ENCODE assay signal across 8 mouse cellular contexts in genomic region chr7:44855036-44855435, GRCm38 (mm10). TPM values are rescaled to one million over a fixed set of nuclear protein-coding genes. Genes with fewer than 3 reads are reported as not detected.
DNase-seq lines count a peak whose midpoint lies in the region; ATAC-seq and TF ChIP-seq lines count a peak whose summit lies in the region.

No protein-coding gene starts in this region.

- TF ChIP-seq CTCF in layer of hippocampus, adult 2 months (conservative IDR thresholded peaks at IDR 0.05): peak; percentile 61

- H3K27me3 ChIP-seq in embryonic facial prominence, embryonic 13.5 days: no peaks in the 10 kb centered on the region
- no peaks in the 10 kb centered on the region for H3K27me3 ChIP-seq in intestine, embryonic 15.5 days (replicated peaks)
- H3K27me3 ChIP-seq in neural tube, embryonic 13.5 days: no peaks in the 10 kb centered on the region

- H3K27ac ChIP-seq in layer of hippocampus, adult 2 months: peak overlapping the region; percentile 94
- peak overlapping the region; percentile 88 for H3K27ac ChIP-seq in embryonic facial prominence, embryonic 13.5 days
- peak overlapping the region; percentile 98 for H3K27ac ChIP-seq in intestine, embryonic 15.5 days
- H3K27ac ChIP-seq in neural tube, embryonic 13.5 days (replicated peaks): peak overlapping the region; percentile 93

- 40% methylated on average over 10 of the region's 10 CpGs for WGBS in embryonic facial prominence, embryonic 13.5 days
- 37% methylated on average over 10 of the region's 10 CpGs for WGBS in intestine, embryonic 15.5 days
- 37% methylated on average over 10 of the region's 10 CpGs for WGBS in neural tube, embryonic 13.5 days

- H3K4me1 ChIP-seq in embryonic facial prominence, embryonic 13.5 days: peaks cover 69% of the 10 kb centered on the region
- peaks cover 62% of the 10 kb centered on the region for H3K4me1 ChIP-seq in intestine, embryonic 15.5 days (replicated peaks)
- peaks cover 72% of the 10 kb centered on the region for H3K4me1 ChIP-seq in neural tube, embryonic 13.5 days (replicated peaks)

- ATAC-seq in embryonic facial prominence, embryonic 13.5 days (ENCODE audit: insufficient number of reproducible peaks, insufficient read depth, low FRiP score, low TSS enrichment, low read depth): no peak
- peak; percentile 9 for ATAC-seq in intestine, embryonic 15.5 days
- ATAC-seq in neural tube, embryonic 13.5 days (ENCODE audit: low read depth): no peak

- DNase-seq in layer of hippocampus, adult 2 months (ENCODE audit: low spot score in 2 of 2): no peak
- DNase-seq in layer of hippocampus, adult 8-10 months (ENCODE audit: low spot score in 2 of 2): no peak
- no peak for DNase-seq in retina, postnatal 1 day
- no peak for DNase-seq in cerebellum, adult 11-12 months
- no peak for DNase-seq in adrenal gland, postnatal 14 days

- H3K4me3 ChIP-seq in layer of hippocampus, adult 2 months: peak overlapping the region; percentile 65
- H3K4me3 ChIP-seq in embryonic facial prominence, embryonic 13.5 days: peak overlapping the region; percentile 51
- peak overlapping the region; percentile 49 for H3K4me3 ChIP-seq in intestine, embryonic 15.5 days (replicated peaks)
- peak overlapping the region; percentile 43 for H3K4me3 ChIP-seq in neural tube, embryonic 13.5 days

- H3K9me3 ChIP-seq in embryonic facial prominence, embryonic 13.5 days: no peaks in the 10 kb centered on the region
- H3K9me3 ChIP-seq in intestine, embryonic 15.5 days: no peaks in the 10 kb centered on the region
- H3K9me3 ChIP-seq in neural tube, embryonic 13.5 days: no peaks in the 10 kb centered on the region

- H3K4me2 ChIP-seq in embryonic facial prominence, embryonic 13.5 days: peak overlapping the region; percentile 90
- H3K4me2 ChIP-seq in intestine, embryonic 15.5 days (replicated peaks): peak overlapping the region; percentile 88
- H3K4me2 ChIP-seq in neural tube, embryonic 13.5 days: peak overlapping the region; percentile 77

- peaks cover 12% of the 10 kb centered on the region for H3K36me3 ChIP-seq in embryonic facial prominence, embryonic 13.5 days
- peaks cover 13% of the 10 kb centered on the region for H3K36me3 ChIP-seq in intestine, embryonic 15.5 days
- peaks cover 16% of the 10 kb centered on the region for H3K36me3 ChIP-seq in neural tube, embryonic 13.5 days

- H3K9ac ChIP-seq in embryonic facial prominence, embryonic 13.5 days: peak overlapping the region; percentile 69
- peak overlapping the region; percentile 71 for H3K9ac ChIP-seq in intestine, embryonic 15.5 days
- peak overlapping the region; percentile 81 for H3K9ac ChIP-seq in neural tube, embryonic 13.5 days

RNA-seq across cellular contexts. Expression of gene Pnkp, which starts 1.9 kb away (rescaled TPM):
- total RNA-seq in layer of hippocampus, adult 2 months (2021): 10 to 100 TPM; 33.1 to 36.3 TPM
- total RNA-seq in layer of hippocampus, adult 8-10 months (2022): 10 to 100 TPM; 29.8 to 37.7 (median 32.4) TPM
- 30.0 and 30.7 TPM in 2 replicates for polyA plus RNA-seq in embryonic facial prominence, embryonic 13.5 days (2015; fragmentation: Nextera tagmentation; extraction: Ambion mirVana)
- 25.9 and 29.0 TPM in 2 replicates for polyA plus RNA-seq in intestine, embryonic 15.5 days (2015; fragmentation: Nextera tagmentation; extraction: Ambion mirVana)
- 30.2 and 31.6 TPM in 2 replicates for polyA plus RNA-seq in neural tube, embryonic 13.5 days (2015; fragmentation: Nextera tagmentation; extraction: Ambion mirVana)
- 35.2 and 45.1 TPM in 2 replicates for total RNA-seq in adrenal gland, postnatal 14 days (2021)

RNA-seq across cellular contexts. Expression of gene Tbc1d17, which starts 6.2 kb away (rescaled TPM):
- total RNA-seq in layer of hippocampus, adult 2 months (2021): 10 to 100 TPM; 69.0 to 81.3 TPM
- 10 to 100 TPM; 71.9 to 92.1 (median 73.8) TPM for total RNA-seq in layer of hippocampus, adult 8-10 months (2022)
- polyA plus RNA-seq in embryonic facial prominence, embryonic 13.5 days (2015; fragmentation: Nextera tagmentation; extraction: Ambion mirVana): 83.1 and 91.0 TPM in 2 replicates
- 71.0 and 71.3 TPM in 2 replicates for polyA plus RNA-seq in intestine, embryonic 15.5 days (2015; fragmentation: Nextera tagmentation; extraction: Ambion mirVana)
- polyA plus RNA-seq in neural tube, embryonic 13.5 days (2015; fragmentation: Nextera tagmentation; extraction: Ambion mirVana): 94.0 and 101 TPM in 2 replicates
- total RNA-seq in adrenal gland, postnatal 14 days (2021): 58.8 and 66.1 TPM in 2 replicates

RNA-seq across cellular contexts. Expression of gene Akt1s1, which starts 6.2 kb away (rescaled TPM):
- 10 to 100 TPM; 76.7 to 84.3 TPM for total RNA-seq in layer of hippocampus, adult 2 months (2021)
- 10 to 100 TPM; 66.3 to 72.6 (median 71.0) TPM for total RNA-seq in layer of hippocampus, adult 8-10 months (2022)
- polyA plus RNA-seq in embryonic facial prominence, embryonic 13.5 days (2015; fragmentation: Nextera tagmentation; extraction: Ambion mirVana): 104 and 110 TPM in 2 replicates
- polyA plus RNA-seq in intestine, embryonic 15.5 days (2015; fragmentation: Nextera tagmentation; extraction: Ambion mirVana): 112 and 116 TPM in 2 replicates
- 89.7 and 99.0 TPM in 2 replicates for polyA plus RNA-seq in neural tube, embryonic 13.5 days (2015; fragmentation: Nextera tagmentation; extraction: Ambion mirVana)
- 90.6 and 104 TPM in 2 replicates for total RNA-seq in adrenal gland, postnatal 14 days (2021)

RNA-seq across cellular contexts. Expression of gene Ptov1, which starts 14.6 kb away (rescaled TPM):
- total RNA-seq in layer of hippocampus, adult 2 months (2021): 100 to 1,000 TPM; 321 to 335 TPM
- total RNA-seq in layer of hippocampus, adult 8-10 months (2022): 100 to 1,000 TPM; 310 to 354 (median 329) TPM
- polyA plus RNA-seq in embryonic facial prominence, embryonic 13.5 days (2015; fragmentation: Nextera tagmentation; extraction: Ambion mirVana): 469 and 526 TPM in 2 replicates
- 239 and 253 TPM in 2 replicates for polyA plus RNA-seq in intestine, embryonic 15.5 days (2015; fragmentation: Nextera tagmentation; extraction: Ambion mirVana)
- polyA plus RNA-seq in neural tube, embryonic 13.5 days (2015; fragmentation: Nextera tagmentation; extraction: Ambion mirVana): 471 and 515 TPM in 2 replicates
- 239 and 241 TPM in 2 replicates for total RNA-seq in adrenal gland, postnatal 14 days (2021)

RNA-seq across cellular contexts. Expression of gene Med25, which starts 37.5 kb away (rescaled TPM):
- total RNA-seq in layer of hippocampus, adult 2 months (2021): 100 to 1,000 TPM; 103 to 107 TPM
- 100 to 1,000 TPM in 3 of 4 experiments, 10 to 100 TPM in 1; 89.6 to 111 (median 107) TPM for total RNA-seq in layer of hippocampus, adult 8-10 months (2022)
- polyA plus RNA-seq in embryonic facial prominence, embryonic 13.5 days (2015; fragmentation: Nextera tagmentation; extraction: Ambion mirVana): 107 and 111 TPM in 2 replicates
- 88.2 and 91.8 TPM in 2 replicates for polyA plus RNA-seq in intestine, embryonic 15.5 days (2015; fragmentation: Nextera tagmentation; extraction: Ambion mirVana)
- polyA plus RNA-seq in neural tube, embryonic 13.5 days (2015; fragmentation: Nextera tagmentation; extraction: Ambion mirVana): 134 and 138 TPM in 2 replicates
- total RNA-seq in adrenal gland, postnatal 14 days (2021): 75.3 and 87.2 TPM in 2 replicates
